Mouse (Mus musculus) cerebellum, adult 2 months (tissue): ENCODE results near the gene Hunk.

Source experiments
- CTCF ChIP-seq: fragments of 200-500 bp; IDR thresholded peaks from 2 replicates; pipeline ENCODE4 v1.5.1; 2011; ENCODE audit warnings: low read depth, mild to moderate bottlenecking, control low read depth, low read length, moderate library complexity, borderline replicate concordance; ENCODE audit not compliant: insufficient read depth
- POLR2A ChIP-seq: fragments of 200-500 bp; IDR thresholded peaks from 2 replicates; pipeline ENCODE4 v1.6.1; 2011; ENCODE audit warnings: low read length, control low read depth, borderline replicate concordance; ENCODE audit not compliant: insufficient read depth

GRCm38 (mm10) chr16:90544175-90544574, 158.4 kb downstream of the Hunk start:
- no peak for TF ChIP-seq CTCF
- no peak for TF ChIP-seq POLR2A
